Mouse (Mus musculus) yolk sac, embryonic 10.5 days (tissue): ENCODE measurements around the gene Dmrtc1c2.
"Not testable (repeated sequence)": the region's sequence is repeated elsewhere in the genome, so short reads cannot be mapped to it uniquely, and the experiment has no call there.

ENCODE experiments used
- DNase-seq: peaks from one replicate; pipeline ENCODE4 v3.0.0-alpha.2; 2017; ENCODE audit warnings: low spot score

Gene Dmrtc1c2

DNA sequence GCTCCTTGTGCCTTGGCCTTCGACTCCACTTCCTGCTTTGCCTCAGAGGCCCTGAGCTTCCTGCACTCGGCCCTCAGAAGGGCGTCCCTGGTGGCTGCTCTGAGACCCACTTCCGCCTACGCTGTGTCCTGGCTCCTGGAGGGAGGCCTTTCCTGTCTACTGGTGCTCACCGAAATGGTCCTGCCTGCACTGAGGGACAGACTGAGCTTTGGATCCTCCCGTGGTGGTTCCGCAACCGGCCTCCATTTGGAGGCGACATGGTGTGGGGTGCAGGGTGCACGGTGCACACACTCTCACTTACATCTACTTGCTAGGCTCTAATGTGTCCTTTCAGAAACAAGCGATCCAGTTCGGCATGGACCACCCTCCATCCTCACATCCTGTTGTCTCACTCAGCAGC lies at the start of gene Dmrtc1c2:
Dmrtc1c2 (minus strand) TSS at position 101 of the 400 bp plus-strand sequence.
- not testable (repeated sequence) for DNase-seq

DNA sequence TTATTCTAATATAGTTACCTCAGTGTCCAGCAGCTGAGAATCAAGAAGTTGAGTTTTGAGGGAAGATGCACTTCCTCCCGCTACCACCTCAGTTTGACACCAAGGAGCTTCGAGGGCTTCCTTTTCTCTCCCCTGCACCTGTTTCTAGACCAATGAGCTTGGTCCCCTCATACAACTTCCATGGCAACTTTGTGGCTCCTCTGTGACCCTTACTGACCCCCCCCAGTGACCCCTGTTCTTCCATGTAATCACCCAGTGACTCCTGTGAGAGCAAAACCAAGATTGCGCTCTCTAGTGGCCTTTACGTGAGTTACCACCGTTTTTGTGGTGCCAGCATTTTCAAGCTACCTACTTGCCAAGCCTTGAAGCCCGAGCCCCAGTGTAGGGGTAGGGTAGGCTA lies 13.5 kb upstream of the Dmrtc1c2 start, which contains the start of gene 1700031F05Rik:
1700031F05Rik (minus strand) TSS at position 101 of the 400 bp plus-strand sequence.
- no peak for DNase-seq

DNA sequence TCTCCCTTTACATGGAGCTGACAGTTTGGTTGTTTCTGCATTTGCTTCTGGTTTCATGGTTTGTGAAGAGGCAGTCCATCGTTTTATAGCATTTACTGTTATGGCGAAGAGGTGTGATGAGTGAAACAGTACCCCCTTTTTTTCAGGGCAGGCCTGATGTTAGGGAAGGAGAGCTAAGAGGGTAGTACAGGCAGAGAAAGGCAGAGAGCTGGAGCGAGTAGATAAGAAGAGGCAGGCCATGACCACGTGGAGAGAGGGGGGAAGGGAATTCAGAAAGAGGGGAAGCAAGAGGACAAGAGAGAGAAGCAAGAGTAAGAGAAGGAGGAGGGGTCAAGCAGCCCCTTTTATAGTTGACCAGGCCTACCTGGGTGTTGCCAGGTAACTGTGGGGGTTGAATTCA lies 42.1 kb downstream of the Dmrtc1c2 start:
- DNase-seq = no peak

DNA sequence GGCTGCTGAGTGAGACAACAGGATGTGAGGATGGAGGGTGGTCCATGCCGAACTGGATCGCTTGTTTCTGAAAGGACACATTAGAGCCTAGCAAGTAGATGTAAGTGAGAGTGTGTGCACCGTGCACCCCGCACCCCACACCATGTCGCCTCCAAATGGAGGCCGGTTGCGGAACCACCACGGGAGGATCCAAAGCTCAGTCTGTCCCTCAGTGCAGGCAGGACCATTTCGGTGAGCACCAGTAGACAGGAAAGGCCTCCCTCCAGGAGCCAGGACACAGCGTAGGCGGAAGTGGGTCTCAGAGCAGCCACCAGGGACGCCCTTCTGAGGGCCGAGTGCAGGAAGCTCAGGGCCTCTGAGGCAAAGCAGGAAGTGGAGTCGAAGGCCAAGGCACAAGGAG lies 51.8 kb downstream of the Dmrtc1c2 start, which contains the start of gene Dmrtc1c1:
Dmrtc1c1 (plus strand) TSS at position 301 of the 400 bp plus-strand sequence.
- not testable (repeated sequence) for DNase-seq
